Mouse (Mus musculus): Measurements from ENCODE around the gene Fmo6. TPM values are rescaled to one million over a fixed set of nuclear protein-coding genes. Genes with fewer than 3 reads are reported as not detected.

Fmo6 gene
- polyA plus RNA-seq, 1 experiment from 2014 or later: not detected

DNA sequence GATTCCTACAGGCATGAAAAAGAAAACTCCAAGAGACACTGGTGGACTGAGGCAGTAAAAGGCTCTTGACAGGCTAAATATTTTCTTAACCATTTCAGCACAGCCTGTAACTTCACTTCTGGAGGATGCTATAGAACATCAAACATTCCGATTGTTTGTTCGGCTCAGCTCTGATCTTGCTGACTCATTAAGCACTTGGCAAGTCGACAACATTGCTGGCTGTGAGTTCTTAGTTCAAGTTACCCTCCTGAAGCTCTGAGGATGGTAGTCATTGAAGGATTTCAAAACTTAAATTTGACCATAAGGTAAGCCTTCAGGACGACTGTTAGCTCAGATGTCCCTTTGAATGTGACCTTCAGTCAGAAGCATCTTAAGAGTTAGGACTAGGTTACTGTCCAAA is 69.9 kb downstream of the Fmo6 start:
- DNase-seq (ENCODE audit: low spot score): no peak
- H3K27me3 ChIP-seq (ENCODE audit: low read depth, poor library complexity, severe bottlenecking): no peaks in the 10 kb centered on the region
- H3K4me1 ChIP-seq: peaks cover 45% of the 10 kb centered on the region
- WGBS: 86% methylated on average over 4 of the region's 4 CpGs
- no peak overlapping the region for H3K27ac ChIP-seq
- H3K4me3 ChIP-seq: no peak overlapping the region
- H3K36me3 ChIP-seq: no peaks in the 10 kb centered on the region
- H3K9me3 ChIP-seq (replicated peaks): no peaks in the 10 kb centered on the region

Other genes with a start within 250 kb of the Fmo6 start
- 144 and 146 TPM in 2 replicates for gene Prrc2c, start 197.0 kb downstream of the Fmo6 start, polyA plus RNA-seq (2016; fragmentation: Nextera tagmentation; extraction: Ambion mirVana)
- 0.08 TPM in 1 of 2 replicates, not detected in the other for gene Fmo4, start 123.5 kb downstream of the Fmo6 start, polyA plus RNA-seq (2016; fragmentation: Nextera tagmentation; extraction: Ambion mirVana)
- gene Fmo1, start 70.9 kb downstream of the Fmo6 start, polyA plus RNA-seq (2016; fragmentation: Nextera tagmentation; extraction: Ambion mirVana): 1.6 and 2.1 TPM in 2 replicates
- gene Fmo2, start 38.8 kb downstream of the Fmo6 start, polyA plus RNA-seq (2016; fragmentation: Nextera tagmentation; extraction: Ambion mirVana): 0.08 TPM in 1 of 2 replicates, not detected in the other
- gene Fmo3, start 47.0 kb upstream of the Fmo6 start, polyA plus RNA-seq (2016; fragmentation: Nextera tagmentation; extraction: Ambion mirVana): not detected in 2 replicates
- gene Mroh9, start 148.2 kb upstream of the Fmo6 start, polyA plus RNA-seq (2016; fragmentation: Nextera tagmentation; extraction: Ambion mirVana): not detected in 2 replicates